Mouse (Mus musculus): ENCODE results near the gene G0s2. TPM values are rescaled to one million over a fixed set of nuclear protein-coding genes. Genes with fewer than 3 reads are reported as not detected.

The G0s2 gene
- polyA plus RNA-seq, 1 experiment from 2014 or later = 111 TPM

GRCm38 (mm10) chr1:193251386-193251785, 21.6 kb downstream of the G0s2 start:
- H3K36me3 ChIP-seq (ENCODE audit: control insufficient read depth, insufficient read depth, low read length) = no peaks in the 10 kb centered on the region
- no peak overlapping the region for H3K27ac ChIP-seq (replicated peaks in 1 of 2; ENCODE audit: control insufficient read depth in 1 of 2, insufficient read depth in 1 of 2, low read depth in 2 of 2, low read length in 2 of 2)
- 0 out of 2 replicates have a peak, but pooled peaks cover 2% of the 10 kb centered on the region for H3K9me3 ChIP-seq (ENCODE audit: control insufficient read depth, low read length)
- no peak for ATAC-seq (ENCODE audit: insufficient number of reproducible peaks, insufficient read depth, low FRiP score, low read depth)
- H3K4me1 ChIP-seq (ENCODE audit: control insufficient read depth in 2 of 2, insufficient read depth in 2 of 2, low read length in 2 of 2) = peaks cover 7% of the 10 kb centered on the region in 2 experiments; a peak in 2 of 4 replicates
- H3K4me2 ChIP-seq (ENCODE audit: low read length) = no peak overlapping the region
- no peak overlapping the region for H3K9ac ChIP-seq (ENCODE audit: low read length)
- no peak overlapping the region for H3K4me3 ChIP-seq (ENCODE audit: control insufficient read depth in 1 of 2, insufficient read depth in 1 of 2, low read depth in 1 of 2, low read length in 2 of 2)
- H3K27me3 ChIP-seq (ENCODE audit: control insufficient read depth, insufficient read depth, low read length) = no peaks in the 10 kb centered on the region
- WGBS = 68% methylated on average over 7 of the region's 7 CpGs

GRCm38 (mm10) chr1:193250026-193250425, 23.0 kb downstream of the G0s2 start:
- H3K4me2 ChIP-seq (ENCODE audit: low read length) = no peak overlapping the region
- no peaks in the 10 kb centered on the region for H3K27me3 ChIP-seq (ENCODE audit: control insufficient read depth, insufficient read depth, low read length)
- no peaks in the 10 kb centered on the region for H3K36me3 ChIP-seq (ENCODE audit: control insufficient read depth, insufficient read depth, low read length)
- WGBS = 78% methylated on average over 2 of the region's 2 CpGs
- no peak for ATAC-seq (ENCODE audit: insufficient number of reproducible peaks, insufficient read depth, low FRiP score, low read depth)
- H3K4me3 ChIP-seq (ENCODE audit: control insufficient read depth in 1 of 2, insufficient read depth in 1 of 2, low read depth in 1 of 2, low read length in 2 of 2) = no peak overlapping the region
- H3K9me3 ChIP-seq (ENCODE audit: control insufficient read depth, low read length) = 0 out of 2 replicates have a peak, but pooled peaks cover 2% of the 10 kb centered on the region
- H3K4me1 ChIP-seq (ENCODE audit: control insufficient read depth in 2 of 2, insufficient read depth in 2 of 2, low read length in 2 of 2) = peaks cover 4 to 7% of the 10 kb centered on the region in 2 experiments; a peak in 2 of 4 replicates
- no peak overlapping the region for H3K27ac ChIP-seq (replicated peaks in 1 of 2; ENCODE audit: control insufficient read depth in 1 of 2, insufficient read depth in 1 of 2, low read depth in 2 of 2, low read length in 2 of 2)
- no peak overlapping the region for H3K9ac ChIP-seq (ENCODE audit: low read length)

GRCm38 (mm10) chr1:193244235-193244634, 28.8 kb downstream of the G0s2 start:
- Histone ChIP-seq H3K9me3 (ENCODE audit: control insufficient read depth, low read length) (no peaks in the 10 kb centered on the region), H3K9ac (ENCODE audit: low read length) (no peak overlapping the region), H3K27me3 (ENCODE audit: control insufficient read depth, insufficient read depth, low read length) (no peaks in the 10 kb centered on the region), H3K4me3 (ENCODE audit: control insufficient read depth in 1 of 2, insufficient read depth in 1 of 2, low read depth in 1 of 2, low read length in 2 of 2) (no peak overlapping the region), H3K4me1 (ENCODE audit: control insufficient read depth in 2 of 2, insufficient read depth in 2 of 2, low read length in 2 of 2) (peaks cover 6 to 10% of the 10 kb centered on the region in 2 experiments; a peak in 3 of 4 replicates), H3K36me3 (ENCODE audit: control insufficient read depth, insufficient read depth, low read length) (no peaks in the 10 kb centered on the region), H3K4me2 (ENCODE audit: low read length) (no peak overlapping the region), H3K27ac (replicated peaks in 1 of 2; ENCODE audit: control insufficient read depth in 1 of 2, insufficient read depth in 1 of 2, low read depth in 2 of 2, low read length in 2 of 2) (peak overlapping the region; percentile 65 to 79)
- 61% methylated on average over 6 of the region's 6 CpGs for WGBS
- ATAC-seq (ENCODE audit: insufficient number of reproducible peaks, insufficient read depth, low FRiP score, low read depth) = no peak

- WGBS = 25% methylated on average over 10 of the region's 10 CpGs
- peak overlapping the region; percentile 12; the same call in 1 of the 2 replicates for H3K9ac ChIP-seq (ENCODE audit: low read length)
- H3K27ac ChIP-seq (replicated peaks in 1 of 2; ENCODE audit: control insufficient read depth in 1 of 2, insufficient read depth in 1 of 2, low read depth in 2 of 2, low read length in 2 of 2) = peak overlapping the region; percentile 79
- H3K4me1 ChIP-seq (ENCODE audit: control insufficient read depth in 2 of 2, insufficient read depth in 2 of 2, low read length in 2 of 2) = peaks cover 6 to 10% of the 10 kb centered on the region in 2 experiments; a peak in 3 of 4 replicates
- H3K36me3 ChIP-seq (ENCODE audit: control insufficient read depth, insufficient read depth, low read length) = no peaks in the 10 kb centered on the region
- H3K27me3 ChIP-seq (ENCODE audit: control insufficient read depth, insufficient read depth, low read length) = no peaks in the 10 kb centered on the region
- ATAC-seq (ENCODE audit: insufficient number of reproducible peaks, insufficient read depth, low FRiP score, low read depth) = no peak
- no peak overlapping the region for H3K4me2 ChIP-seq (ENCODE audit: low read length)
- H3K4me3 ChIP-seq (ENCODE audit: control insufficient read depth in 1 of 2, insufficient read depth in 1 of 2, low read depth in 1 of 2, low read length in 2 of 2) = no peak overlapping the region
- no peaks in the 10 kb centered on the region for H3K9me3 ChIP-seq (ENCODE audit: control insufficient read depth, low read length)
These were observed 29.3 kb downstream of the G0s2 start for GRCm38 (mm10) chr1:193243571-193244193.

- Histone ChIP-seq H3K36me3 (ENCODE audit: control insufficient read depth, insufficient read depth, low read length) (no peaks in the 10 kb centered on the region), H3K4me3 (ENCODE audit: control insufficient read depth in 1 of 2, insufficient read depth in 1 of 2, low read depth in 1 of 2, low read length in 2 of 2) (no peak overlapping the region), H3K27me3 (ENCODE audit: control insufficient read depth, insufficient read depth, low read length) (no peaks in the 10 kb centered on the region), H3K4me1 (ENCODE audit: control insufficient read depth in 2 of 2, insufficient read depth in 2 of 2, low read length in 2 of 2) (peaks cover 6 to 10% of the 10 kb centered on the region in 2 experiments; a peak in 3 of 4 replicates), H3K4me2 (ENCODE audit: low read length) (no peak overlapping the region), H3K9me3 (ENCODE audit: control insufficient read depth, low read length) (no peaks in the 10 kb centered on the region), H3K9ac (ENCODE audit: low read length) (no peak overlapping the region), H3K27ac (replicated peaks in 1 of 2; ENCODE audit: control insufficient read depth in 1 of 2, insufficient read depth in 1 of 2, low read depth in 2 of 2, low read length in 2 of 2) (peak overlapping the region; percentile 79)
- WGBS = 74% methylated on average over 4 of the region's 4 CpGs
- no peak for ATAC-seq (ENCODE audit: insufficient number of reproducible peaks, insufficient read depth, low FRiP score, low read depth)
These were observed 30.2 kb downstream of the G0s2 start for GRCm38 (mm10) chr1:193242863-193243262.

- H3K36me3 ChIP-seq (ENCODE audit: control insufficient read depth, insufficient read depth, low read length) = no peaks in the 10 kb centered on the region
- ATAC-seq (ENCODE audit: insufficient number of reproducible peaks, insufficient read depth, low FRiP score, low read depth) = 0 out of 2 replicates have a peak, but pooled peaks have one; percentile 13
- H3K4me1 ChIP-seq (ENCODE audit: control insufficient read depth in 2 of 2, insufficient read depth in 2 of 2, low read length in 2 of 2) = peaks cover 6 to 10% of the 10 kb centered on the region in 2 experiments; a peak in 3 of 4 replicates
- H3K4me2 ChIP-seq (ENCODE audit: low read length) = no peak overlapping the region
- H3K4me3 ChIP-seq (ENCODE audit: control insufficient read depth in 1 of 2, insufficient read depth in 1 of 2, low read depth in 1 of 2, low read length in 2 of 2) = no peak overlapping the region
- WGBS = 74% methylated on average over 8 of the region's 8 CpGs
- H3K9ac ChIP-seq (ENCODE audit: low read length) = no peak overlapping the region
- H3K27me3 ChIP-seq (ENCODE audit: control insufficient read depth, insufficient read depth, low read length) = no peaks in the 10 kb centered on the region
- H3K9me3 ChIP-seq (ENCODE audit: control insufficient read depth, low read length) = no peaks in the 10 kb centered on the region
- H3K27ac ChIP-seq (replicated peaks in 1 of 2; ENCODE audit: control insufficient read depth in 1 of 2, insufficient read depth in 1 of 2, low read depth in 2 of 2, low read length in 2 of 2) = no peak overlapping the region
These were observed 30.8 kb downstream of the G0s2 start for GRCm38 (mm10) chr1:193242238-193242637.

- no peak for ATAC-seq (ENCODE audit: insufficient number of reproducible peaks, insufficient read depth, low FRiP score, low read depth)
- no peak overlapping the region for H3K9ac ChIP-seq (ENCODE audit: low read length)
- no peak overlapping the region for H3K27ac ChIP-seq (replicated peaks in 1 of 2; ENCODE audit: control insufficient read depth in 1 of 2, insufficient read depth in 1 of 2, low read depth in 2 of 2, low read length in 2 of 2)
- no peaks in the 10 kb centered on the region for H3K27me3 ChIP-seq (ENCODE audit: control insufficient read depth, insufficient read depth, low read length)
- no peaks in the 10 kb centered on the region for H3K9me3 ChIP-seq (ENCODE audit: control insufficient read depth, low read length)
- 90% methylated on average over 4 of the region's 4 CpGs for whole genome bisulfite sequencing
- H3K4me3 ChIP-seq (ENCODE audit: control insufficient read depth in 1 of 2, insufficient read depth in 1 of 2, low read depth in 1 of 2, low read length in 2 of 2) = no peak overlapping the region
- peaks cover 6 to 10% of the 10 kb centered on the region in 2 experiments; a peak in 3 of 4 replicates for H3K4me1 ChIP-seq (ENCODE audit: control insufficient read depth in 2 of 2, insufficient read depth in 2 of 2, low read length in 2 of 2)
- H3K36me3 ChIP-seq (ENCODE audit: control insufficient read depth, insufficient read depth, low read length) = no peaks in the 10 kb centered on the region
- no peak overlapping the region for H3K4me2 ChIP-seq (ENCODE audit: low read length)
These were observed 31.6 kb downstream of the G0s2 start for GRCm38 (mm10) chr1:193241436-193241835.
